Mouse (Mus musculus) forebrain, embryonic 12.5 days (tissue): ENCODE data around the gene Rhbdf1. TPM values are rescaled to one million over a fixed set of nuclear protein-coding genes. Genes with fewer than 3 reads are reported as not detected.
"Not testable (repeated sequence)": the region's sequence is repeated elsewhere in the genome, so short reads cannot be mapped to it uniquely, and the experiment has no call there.

ENCODE experiments used
- ATAC-seq: fragments of 200-750 bp; cut with Nextera tagmentation; 2 replicates; pipeline ENCODE4 v1.8.0; 2017; ENCODE audit warnings: moderate TSS enrichment; ENCODE audit not compliant: low FRiP score
- H3K27ac ChIP-seq: fragments of 300-500 bp; sonication (generic); 2 replicates; pipeline ENCODE4 v1.5.1; 2016; ENCODE audit warnings: mild to moderate bottlenecking
- H3K27me3 ChIP-seq: fragments of 300-500 bp; sonication (generic); 2 replicates; pipeline ENCODE4 v1.6.1; 2016; ENCODE audit warnings: mild to moderate bottlenecking
- H3K36me3 ChIP-seq: fragments of 300-500 bp; sonication (generic); replicated peaks from 2 replicates; pipeline ENCODE4 v1.6.1; 2016; ENCODE audit warnings: mild to moderate bottlenecking
- H3K4me1 ChIP-seq: fragments of 300-500 bp; sonication (generic); 2 replicates; pipeline ENCODE4 v1.6.1; 2016
- H3K4me2 ChIP-seq: fragments of 300-500 bp; sonication (generic); 2 replicates; pipeline ENCODE4 v1.6.1; 2016; ENCODE audit warnings: mild to moderate bottlenecking, moderate library complexity
- H3K4me3 ChIP-seq: fragments of 300-500 bp; sonication (generic); replicated peaks from 2 replicates; pipeline ENCODE4 v1.5.1; 2016; ENCODE audit warnings: mild to moderate bottlenecking
- H3K9ac ChIP-seq: fragments of 300-500 bp; sonication (generic); 2 replicates; pipeline ENCODE4 v1.6.1; 2016; ENCODE audit warnings: mild to moderate bottlenecking
- H3K9me3 ChIP-seq: fragments of 300-500 bp; sonication (generic); 2 replicates; pipeline ENCODE4 v1.6.1; 2016
- WGBS: fragments of 180-500 bp; shearing (Covaris S2); methylation state at CpG from one replicate; pipeline ENCODE4 v1.1.7; 2016; 5-methylcytosine and 5-hydroxymethylcytosine counted together
- polyA plus RNA-seq: library from polyadenylated mRNA; unstranded; fragments of >200 nt; fragmentation: Nextera tagmentation; extraction: Ambion mirVana; gene quantifications from 2 replicates; pipeline ENCODE4 v1.2.1, GENCODE M21; 2016

Rhbdf1 gene
- polyA plus RNA-seq, 1 experiment from 2014 or later: 18.3 TPM

DNA sequence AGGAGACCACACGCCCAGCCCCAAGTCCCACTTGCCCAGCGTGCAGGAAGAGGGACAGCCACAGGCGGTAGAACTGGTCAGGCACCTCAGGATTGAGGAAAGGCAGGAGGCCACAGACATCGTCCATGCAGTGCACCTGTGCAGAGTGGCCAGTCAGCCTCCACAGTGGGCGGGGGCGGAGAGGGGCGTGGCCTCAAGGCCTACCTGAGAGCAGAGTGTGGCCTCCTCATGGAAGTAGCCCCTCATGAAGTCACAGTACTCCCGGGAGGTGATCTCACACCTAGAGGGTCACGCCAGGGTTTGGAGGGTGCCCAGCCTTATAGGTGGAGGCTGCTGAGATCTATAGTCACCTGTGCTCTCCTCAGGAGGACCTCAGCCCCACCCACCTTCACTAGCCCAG lies 11.5 kb downstream of the Rhbdf1 start:
- no peak overlapping the region for H3K9ac ChIP-seq
- no peak overlapping the region for H3K4me2 ChIP-seq
- H3K27ac ChIP-seq: no peak overlapping the region
- no peak overlapping the region for H3K4me3 ChIP-seq
- no peaks in the 10 kb centered on the region for H3K9me3 ChIP-seq
- ATAC-seq: no peak
- WGBS: 93% methylated on average over 9 of the region's 9 CpGs
- H3K27me3 ChIP-seq: no peaks in the 10 kb centered on the region
- peaks cover 9% of the 10 kb centered on the region for H3K4me1 ChIP-seq
- peaks cover 74% of the 10 kb centered on the region for H3K36me3 ChIP-seq

- Histone ChIP-seq H3K4me2 (peak within 1 kb of the TSS; percentile 76), H3K36me3 (peaks cover 31% of the 10 kb centered on the region), H3K4me3 (peak within 1 kb of the TSS; percentile 66), H3K4me1 (peaks cover 17% of the 10 kb centered on the region), H3K9me3 (no peaks in the 10 kb centered on the region), H3K9ac (peak within 1 kb of the TSS; percentile 82), H3K27me3 (0 out of 2 replicates have a peak, but pooled peaks cover 3% of the 10 kb centered on the region), H3K27ac (peak within 1 kb of the TSS; percentile 65)
- peak; percentile 100 for ATAC-seq
- under 1% methylated on average over 52 of the region's 52 CpGs for WGBS
Measured at GRCm38 (mm10) chr11:32205058-32205873, 16.8 kb downstream of the Rhbdf1 start, which contains the start of gene Snrnp25. Gene Snrnp25 (plus strand): TSS chr11:32205415.

DNA sequence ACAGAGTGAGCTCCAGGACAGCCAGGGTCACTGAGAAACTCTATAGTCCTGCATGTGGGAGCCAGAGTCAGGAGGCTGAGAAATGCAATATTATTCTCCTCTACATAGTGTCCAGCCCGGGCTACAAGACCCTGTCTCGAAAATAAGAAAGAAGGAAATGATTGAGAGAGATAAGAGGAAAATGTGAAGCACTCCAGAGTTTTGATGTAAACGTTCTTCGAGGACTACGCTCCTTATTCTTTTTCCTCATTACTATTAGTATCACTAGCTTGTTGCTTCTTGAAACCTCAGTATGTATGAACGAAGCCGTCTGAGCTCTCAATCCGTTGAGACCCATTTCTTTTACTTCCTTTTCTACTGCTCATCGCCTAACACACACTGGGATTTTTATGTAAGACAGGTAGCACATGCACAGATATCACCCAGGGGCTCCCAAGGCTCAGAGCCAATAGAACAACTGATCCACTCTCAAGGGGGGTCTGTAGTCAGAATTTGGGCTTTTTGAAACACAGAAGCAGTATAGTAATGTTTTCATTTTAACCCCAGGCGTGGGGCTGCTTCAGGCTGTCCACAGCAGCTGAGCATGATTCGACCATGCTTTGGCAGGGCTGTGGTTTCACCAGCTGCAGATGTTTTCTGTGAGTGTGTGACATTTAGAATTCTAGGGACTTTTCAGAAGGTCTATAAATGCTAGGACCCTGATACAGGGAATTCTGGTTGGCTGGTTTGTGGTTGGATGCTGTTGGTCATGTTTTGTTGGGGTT lies 20.0 kb downstream of the Rhbdf1 start:
- H3K27ac ChIP-seq: no peak overlapping the region
- peaks cover 3% of the 10 kb centered on the region; the same call in 1 of the 2 replicates for H3K27me3 ChIP-seq
- H3K4me1 ChIP-seq: peaks cover 17% of the 10 kb centered on the region
- no peak overlapping the region for H3K9ac ChIP-seq
- no peak overlapping the region for H3K4me3 ChIP-seq
- H3K36me3 ChIP-seq: no peaks in the 10 kb centered on the region
- no peaks in the 10 kb centered on the region for H3K9me3 ChIP-seq
- no peak overlapping the region for H3K4me2 ChIP-seq
- no peak for ATAC-seq
- WGBS: 86% methylated on average over 11 of the region's 11 CpGs

- not testable (repeated sequence) for H3K4me3 ChIP-seq, H3K9me3 ChIP-seq, ATAC-seq, H3K9ac ChIP-seq, H3K27me3 ChIP-seq, H3K36me3 ChIP-seq, H3K4me2 ChIP-seq, H3K27ac ChIP-seq
- H3K4me1 ChIP-seq: peaks cover 15% of the 10 kb centered on the region
- WGBS: 78% methylated on average over 1 of the region's 1 CpGs
Measured at GRCm38 (mm10) chr11:32200992-32201391, 21.1 kb downstream of the Rhbdf1 start.

DNA sequence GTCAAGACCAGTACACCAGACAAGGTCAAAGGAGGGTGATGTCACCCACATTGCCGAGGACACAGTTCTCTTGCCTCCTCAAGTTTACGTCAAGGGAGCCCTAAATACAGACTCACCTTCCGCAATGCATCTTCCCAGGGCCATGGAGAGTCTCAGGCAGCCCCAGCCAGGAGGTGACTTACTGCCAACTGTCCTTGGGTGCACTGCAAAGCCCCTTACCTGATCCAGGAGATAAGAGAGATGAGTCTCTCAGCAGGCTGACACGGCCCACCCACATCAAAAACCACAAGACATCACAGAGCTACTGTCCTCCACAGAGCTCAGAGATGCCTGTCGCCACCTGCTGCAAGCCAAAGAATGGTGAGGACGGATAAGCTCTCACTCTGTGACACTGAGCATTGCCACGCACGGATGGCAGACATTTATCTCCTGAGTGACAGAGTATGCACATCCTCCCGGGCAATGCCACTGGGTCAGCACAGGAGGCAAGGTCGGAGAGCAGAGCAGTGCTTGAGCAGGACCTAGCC lies 22.0 kb downstream of the Rhbdf1 start, which contains the start of gene Il9r:
TSS of gene Il9r (minus strand) at position 205 of the 527 bp plus-strand sequence.
- Histone ChIP-seq H3K4me2 (no peak within 1 kb of the TSS), H3K36me3 (no peaks in the 10 kb centered on the region), H3K9me3 (no peaks in the 10 kb centered on the region), H3K27me3 (peaks cover 6% of the 10 kb centered on the region; the same call in 1 of the 2 replicates), H3K4me1 (peaks cover 11% of the 10 kb centered on the region), H3K27ac (no peak within 1 kb of the TSS), H3K9ac (no peak within 1 kb of the TSS), H3K4me3 (no peak within 1 kb of the TSS)
- ATAC-seq: no peak
- WGBS: 78% methylated on average over 10 of the region's 10 CpGs

DNA sequence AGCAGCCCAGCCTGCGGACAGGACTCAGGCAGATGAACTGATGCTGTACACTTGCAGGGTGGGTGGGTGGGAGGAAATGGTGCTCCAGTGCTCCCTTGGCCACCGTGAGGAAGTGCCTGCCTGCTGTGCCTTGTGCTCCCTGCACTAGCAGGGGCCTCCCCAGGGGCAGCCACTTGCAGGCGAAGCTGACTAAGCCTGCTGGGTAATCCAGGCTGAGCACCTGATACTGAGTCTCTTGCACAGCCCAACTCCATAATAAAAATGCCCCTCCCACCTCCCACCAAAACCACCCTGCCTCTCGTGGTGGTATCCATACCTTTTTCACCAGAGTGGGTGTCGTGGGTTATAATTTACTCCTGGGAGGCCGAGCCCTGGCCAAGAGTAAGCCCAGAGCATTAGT lies 22.9 kb downstream of the Rhbdf1 start:
- no peak for ATAC-seq
- Histone ChIP-seq H3K4me1 (peaks cover 5% of the 10 kb centered on the region; the same call in 1 of the 2 replicates), H3K27me3 (peaks cover 8% of the 10 kb centered on the region; the same call in 1 of the 2 replicates), H3K9ac (no peak overlapping the region), H3K27ac (no peak overlapping the region), H3K9me3 (no peaks in the 10 kb centered on the region), H3K4me3 (no peak overlapping the region), H3K36me3 (no peaks in the 10 kb centered on the region), H3K4me2 (no peak overlapping the region)
- 33% methylated on average over 6 of the region's 6 CpGs for WGBS

DNA sequence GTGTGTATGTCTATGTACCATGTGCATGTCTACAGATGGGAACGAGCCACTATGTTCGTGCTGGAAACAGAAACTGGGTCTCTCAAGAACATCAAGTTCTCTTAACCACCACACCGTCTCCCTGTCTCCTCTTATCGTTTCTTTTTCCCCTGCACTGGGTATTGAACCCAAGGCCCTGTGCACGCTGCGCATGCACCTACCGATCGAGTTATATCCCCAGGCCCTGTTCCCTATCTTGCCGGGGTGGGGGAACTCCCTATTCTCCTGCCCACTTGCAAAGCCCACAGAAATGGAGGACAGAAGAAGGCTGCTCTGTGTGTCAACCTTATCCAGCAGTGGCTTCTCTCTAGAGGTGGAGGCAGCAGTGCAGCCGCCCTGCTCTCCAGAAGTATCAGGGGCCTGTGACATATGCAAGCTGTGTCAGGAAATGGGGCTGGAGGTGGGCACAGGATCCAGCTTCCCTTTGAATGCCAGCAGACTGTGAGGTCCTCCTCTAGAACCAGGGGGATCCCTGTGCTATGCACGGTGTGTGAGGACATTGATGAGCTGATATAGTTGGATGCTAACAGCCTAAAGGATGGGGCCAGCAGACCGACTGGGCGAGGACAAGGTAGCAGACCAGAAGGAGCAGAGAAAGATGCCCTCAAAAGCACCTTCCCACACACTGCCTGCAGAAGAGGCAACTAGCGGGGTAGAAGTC lies 23.7 kb downstream of the Rhbdf1 start:
- H3K27me3 ChIP-seq: peaks cover 10% of the 10 kb centered on the region; the same call in 1 of the 2 replicates
- H3K27ac ChIP-seq: no peak overlapping the region
- H3K4me1 ChIP-seq: peaks cover 5% of the 10 kb centered on the region; the same call in 1 of the 2 replicates
- H3K36me3 ChIP-seq: no peaks in the 10 kb centered on the region
- ATAC-seq: no peak
- no peak overlapping the region for H3K4me2 ChIP-seq
- H3K4me3 ChIP-seq: no peak overlapping the region
- WGBS: 73% methylated on average over 14 of the region's 14 CpGs
- H3K9me3 ChIP-seq: no peaks in the 10 kb centered on the region
- no peak overlapping the region for H3K9ac ChIP-seq

DNA sequence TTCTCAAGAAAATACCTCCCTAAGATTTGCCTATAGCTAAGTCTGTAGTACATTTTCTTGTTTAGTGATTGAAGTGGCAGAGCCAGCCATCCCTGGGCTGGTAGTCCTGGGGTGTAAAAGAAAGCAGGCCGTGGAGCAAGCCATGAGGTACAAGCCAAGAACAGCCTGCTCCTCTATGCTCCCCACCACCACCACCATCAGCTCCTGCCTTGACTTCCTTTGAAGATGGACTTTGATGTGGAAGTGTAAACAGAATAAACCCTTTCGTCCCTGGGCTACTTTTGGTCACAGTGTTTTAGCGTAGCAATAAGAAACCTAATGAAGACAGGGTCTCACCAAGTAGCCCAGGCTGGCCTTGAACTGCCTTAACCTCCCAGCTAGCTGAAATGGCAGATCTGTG lies 24.3 kb downstream of the Rhbdf1 start:
- WGBS: 80% methylated on average over 3 of the region's 3 CpGs
- Histone ChIP-seq H3K36me3 (no peaks in the 10 kb centered on the region), H3K27ac (no peak overlapping the region), H3K4me1 (peaks cover 5% of the 10 kb centered on the region; the same call in 1 of the 2 replicates), H3K9me3 (no peaks in the 10 kb centered on the region), H3K27me3 (peaks cover 8% of the 10 kb centered on the region; the same call in 1 of the 2 replicates), H3K4me3 (no peak overlapping the region), H3K9ac (no peak overlapping the region), H3K4me2 (no peak overlapping the region)
- no peak for ATAC-seq

GRCm38 (mm10) chr11:32196727-32197126 lies 25.4 kb downstream of the Rhbdf1 start:
- Histone ChIP-seq H3K27me3 (peaks cover 8% of the 10 kb centered on the region; the same call in 1 of the 2 replicates), H3K9me3 (no peaks in the 10 kb centered on the region), H3K36me3 (no peaks in the 10 kb centered on the region), H3K4me2 (no peak overlapping the region), H3K4me3 (no peak overlapping the region), H3K4me1 (peaks cover 5% of the 10 kb centered on the region; the same call in 1 of the 2 replicates), H3K27ac (no peak overlapping the region), H3K9ac (no peak overlapping the region)
- WGBS: 86% methylated on average over 6 of the region's 6 CpGs
- ATAC-seq: no peak

GRCm38 (mm10) chr11:32195867-32196540 lies 26.1 kb downstream of the Rhbdf1 start:
- no peak for ATAC-seq
- Histone ChIP-seq H3K4me3 (no peak overlapping the region), H3K36me3 (no peaks in the 10 kb centered on the region), H3K4me2 (no peak overlapping the region), H3K9me3 (no peaks in the 10 kb centered on the region), H3K27me3 (peaks cover 8% of the 10 kb centered on the region; the same call in 1 of the 2 replicates), H3K4me1 (peaks cover 5% of the 10 kb centered on the region; the same call in 1 of the 2 replicates), H3K27ac (no peak overlapping the region), H3K9ac (no peak overlapping the region)
- WGBS: 29% methylated on average over 11 of the region's 11 CpGs

DNA sequence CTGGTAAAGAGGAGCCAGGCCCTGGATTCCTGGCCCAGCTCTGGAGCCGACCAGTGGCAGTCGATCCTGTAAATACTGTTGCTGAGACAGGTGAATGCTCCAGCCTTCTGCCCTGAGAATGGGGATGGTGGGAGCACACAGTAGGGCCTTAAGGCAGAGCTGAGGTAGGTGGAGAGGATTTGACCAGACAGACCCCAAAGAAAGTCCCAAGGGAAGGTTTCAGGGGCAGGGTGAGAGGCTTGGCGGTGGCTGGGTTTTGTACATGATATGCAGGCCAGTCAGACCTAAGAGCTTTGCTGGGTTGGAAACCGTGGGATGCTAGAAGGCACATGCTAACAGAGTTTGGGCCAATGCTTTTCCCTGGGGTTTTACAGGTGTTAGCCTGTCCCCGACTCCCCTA lies 27.5 kb downstream of the Rhbdf1 start:
- no peaks in the 10 kb centered on the region for H3K36me3 ChIP-seq
- no peak for ATAC-seq
- no peaks in the 10 kb centered on the region for H3K9me3 ChIP-seq
- peaks cover 8% of the 10 kb centered on the region; the same call in 1 of the 2 replicates for H3K27me3 ChIP-seq
- H3K4me3 ChIP-seq: no peak overlapping the region
- no peak overlapping the region for H3K27ac ChIP-seq
- no peak overlapping the region for H3K4me2 ChIP-seq
- H3K4me1 ChIP-seq: peaks cover 5% of the 10 kb centered on the region; the same call in 1 of the 2 replicates
- WGBS: 84% methylated on average over 5 of the region's 5 CpGs
- H3K9ac ChIP-seq: no peak overlapping the region
